Mouse (Mus musculus) kidney, embryonic 14.5 days (tissue): ENCODE data around the gene Csmd2. TPM values are rescaled to one million over a fixed set of nuclear protein-coding genes. Genes with fewer than 3 reads are reported as not detected.

ENCODE experiments used
- ATAC-seq: fragments of 200-750 bp; cut with Nextera tagmentation; 2 replicates; pipeline ENCODE4 v1.8.0; 2017; ENCODE audit warnings: moderate number of reproducible peaks, mild to moderate bottlenecking, moderate TSS enrichment, moderate library complexity; ENCODE audit not compliant: low FRiP score, low TSS enrichment
- H3K27ac ChIP-seq: fragments of 300-500 bp; sonication (generic); 2 replicates; pipeline ENCODE4 v1.5.1; 2014; ENCODE audit warnings: low read depth, mild to moderate bottlenecking, low read length, moderate library complexity, mixed read lengths
- H3K27me3 ChIP-seq: fragments of 300-500 bp; sonication (generic); 2 replicates; pipeline ENCODE4 v1.6.1; 2014; ENCODE audit warnings: mild to moderate bottlenecking, low read length; ENCODE audit not compliant: control insufficient read depth, insufficient read depth
- H3K36me3 ChIP-seq: fragments of 300-500 bp; sonication (generic); 2 replicates; pipeline ENCODE4 v1.6.1; 2014; ENCODE audit warnings: low read length, mixed read lengths; ENCODE audit not compliant: control insufficient read depth, insufficient read depth
- H3K4me1 ChIP-seq: fragments of 300-500 bp; sonication (generic); 2 replicates; pipeline ENCODE4 v1.6.1; 2014; ENCODE audit warnings: low read length, mixed read lengths; ENCODE audit not compliant: control insufficient read depth, insufficient read depth
- H3K4me2 ChIP-seq: fragments of 300-500 bp; sonication (generic); replicated peaks from 2 replicates; pipeline ENCODE4 v1.6.1; 2014; ENCODE audit warnings: low read depth, mild to moderate bottlenecking, low read length
- H3K4me3 ChIP-seq: fragments of 300-500 bp; sonication (generic); 2 replicates; pipeline ENCODE4 v1.5.1; 2014; ENCODE audit warnings: mild to moderate bottlenecking, low read length
- H3K9ac ChIP-seq: fragments of 300-500 bp; sonication (generic); 2 replicates; pipeline ENCODE4 v1.6.1; 2014; ENCODE audit warnings: low read depth, mild to moderate bottlenecking, low read length, moderate library complexity
- H3K9me3 ChIP-seq: fragments of 300-500 bp; sonication (generic); 2 replicates; pipeline ENCODE4 v1.6.1; 2016; ENCODE audit warnings: low read length; ENCODE audit not compliant: control insufficient read depth
- WGBS: fragments of 180-500 bp; shearing (Covaris S2); extraction: QIAGEN DNeasy Blood & Tissue Kit; methylation state at CpG from one replicate; pipeline ENCODE4 v1.1.7; 2014; 5-methylcytosine and 5-hydroxymethylcytosine counted together
- polyA plus RNA-seq: library from polyadenylated mRNA; unstranded; fragments of >200 nt; fragmentation: Nextera tagmentation; extraction: Ambion mirVana; gene quantifications from 2 replicates; pipeline ENCODE4 v1.2.1, GENCODE M21; 2014

Csmd2 gene
- polyA plus RNA-seq, 1 experiment from 2014 or later, result 0.01 TPM

- Histone ChIP-seq H3K36me3 (no peaks in the 10 kb centered on the region), H3K27ac (no peak overlapping the region), H3K27me3 (no peaks in the 10 kb centered on the region), H3K4me3 (no peak overlapping the region), H3K9me3 (no peaks in the 10 kb centered on the region), H3K9ac (no peak overlapping the region), H3K4me2 (no peak overlapping the region), H3K4me1 (no peaks in the 10 kb centered on the region)
- 86% methylated on average over 9 of the region's 9 CpGs for WGBS
- no peak for ATAC-seq
These were observed 342.9 kb downstream of the Csmd2 start for GRCm38 (mm10) chr4:128330519-128330918.

DNA sequence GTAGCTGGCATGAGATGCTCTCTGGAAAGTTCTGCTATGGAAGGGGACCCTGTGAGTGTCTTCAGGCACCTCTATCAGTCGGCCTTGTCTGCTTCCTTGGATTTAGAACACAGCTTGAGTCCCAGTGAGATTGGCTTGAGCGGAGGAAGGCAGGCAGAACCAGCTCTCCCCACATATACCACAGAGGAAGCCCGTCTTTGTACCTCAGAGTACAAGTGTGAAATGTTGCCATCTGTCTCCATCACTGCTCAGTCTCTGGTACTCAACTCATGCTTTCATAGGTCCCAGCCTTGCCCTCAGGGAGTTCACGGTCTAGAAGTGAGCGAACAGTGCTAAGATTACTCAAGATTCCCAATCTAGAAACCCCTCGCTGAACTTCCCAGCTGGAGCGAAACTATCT lies 352.8 kb downstream of the Csmd2 start:
- H3K4me1 ChIP-seq, result no peaks in the 10 kb centered on the region
- no peak overlapping the region for H3K27ac ChIP-seq
- H3K36me3 ChIP-seq, result no peaks in the 10 kb centered on the region
- no peak overlapping the region for H3K4me3 ChIP-seq
- H3K4me2 ChIP-seq, result no peak overlapping the region
- 82% methylated on average over 7 of the region's 7 CpGs for WGBS
- H3K9me3 ChIP-seq, result no peaks in the 10 kb centered on the region
- H3K27me3 ChIP-seq, result no peaks in the 10 kb centered on the region
- no peak for ATAC-seq
- no peak overlapping the region for H3K9ac ChIP-seq

DNA sequence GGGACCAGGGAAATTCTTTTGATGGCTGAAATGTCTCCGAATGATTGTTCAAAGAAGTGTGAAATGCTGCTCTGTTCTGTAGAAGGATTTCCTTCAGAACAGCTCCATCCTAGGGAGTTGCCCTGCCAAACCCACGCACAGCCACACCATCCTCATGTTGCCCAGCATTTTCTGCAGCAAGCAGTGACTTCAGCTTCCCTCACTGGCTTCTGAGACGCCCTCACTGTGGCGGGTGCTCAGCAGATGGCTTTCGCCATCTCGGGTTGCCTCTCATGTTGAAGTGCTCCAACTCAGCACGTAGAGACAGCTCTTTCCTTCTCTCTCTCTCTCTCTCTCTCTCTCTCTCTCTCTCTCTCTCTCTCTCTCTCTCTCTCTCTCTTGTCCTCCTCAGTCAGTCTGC lies 353.7 kb downstream of the Csmd2 start:
- no peaks in the 10 kb centered on the region for H3K27me3 ChIP-seq
- no peaks in the 10 kb centered on the region for H3K9me3 ChIP-seq
- no peak overlapping the region for H3K4me3 ChIP-seq
- WGBS, result 57% methylated on average over 7 of the region's 7 CpGs
- H3K9ac ChIP-seq, result no peak overlapping the region
- no peaks in the 10 kb centered on the region for H3K4me1 ChIP-seq
- no peak overlapping the region for H3K4me2 ChIP-seq
- no peak overlapping the region for H3K27ac ChIP-seq
- ATAC-seq, result no peak
- H3K36me3 ChIP-seq, result no peaks in the 10 kb centered on the region

DNA sequence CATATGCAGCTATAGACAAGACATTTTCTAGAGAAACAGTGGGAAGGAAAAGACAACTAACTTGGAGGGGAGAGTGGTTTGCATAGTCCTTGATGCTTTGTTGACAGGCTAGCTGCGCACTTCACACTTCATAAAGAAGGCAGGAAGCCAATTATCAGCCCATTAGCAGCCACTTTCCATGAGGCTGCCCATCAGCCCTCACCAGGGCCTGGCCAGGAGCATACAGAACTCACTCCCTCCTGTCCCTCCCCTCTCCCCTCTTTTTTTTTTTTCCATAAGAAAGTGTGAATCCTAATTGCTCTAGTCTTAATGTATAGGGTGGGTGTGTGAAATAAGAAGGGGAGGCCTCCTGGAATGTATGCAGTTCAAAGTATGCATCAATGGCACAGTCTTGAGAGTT lies 354.6 kb downstream of the Csmd2 start:
- H3K4me2 ChIP-seq, result no peak overlapping the region
- no peak overlapping the region for H3K4me3 ChIP-seq
- no peaks in the 10 kb centered on the region for H3K27me3 ChIP-seq
- 21% methylated on average over 1 of the region's 1 CpGs for WGBS
- no peak overlapping the region for H3K27ac ChIP-seq
- H3K9ac ChIP-seq, result no peak overlapping the region
- no peaks in the 10 kb centered on the region for H3K4me1 ChIP-seq
- no peaks in the 10 kb centered on the region for H3K9me3 ChIP-seq
- no peaks in the 10 kb centered on the region for H3K36me3 ChIP-seq
- no peak for ATAC-seq

GRCm38 (mm10) chr4:128358751-128359150 lies 371.1 kb downstream of the Csmd2 start:
- Histone ChIP-seq H3K4me2 (no peak overlapping the region), H3K36me3 (no peaks in the 10 kb centered on the region), H3K27ac (no peak overlapping the region), H3K27me3 (no peaks in the 10 kb centered on the region), H3K9ac (no peak overlapping the region), H3K4me3 (no peak overlapping the region), H3K9me3 (peaks cover 3% of the 10 kb centered on the region; the same call in 1 of the 2 replicates), H3K4me1 (no peaks in the 10 kb centered on the region)
- ATAC-seq, result no peak
- 86% methylated on average over 11 of the region's 11 CpGs for WGBS

DNA sequence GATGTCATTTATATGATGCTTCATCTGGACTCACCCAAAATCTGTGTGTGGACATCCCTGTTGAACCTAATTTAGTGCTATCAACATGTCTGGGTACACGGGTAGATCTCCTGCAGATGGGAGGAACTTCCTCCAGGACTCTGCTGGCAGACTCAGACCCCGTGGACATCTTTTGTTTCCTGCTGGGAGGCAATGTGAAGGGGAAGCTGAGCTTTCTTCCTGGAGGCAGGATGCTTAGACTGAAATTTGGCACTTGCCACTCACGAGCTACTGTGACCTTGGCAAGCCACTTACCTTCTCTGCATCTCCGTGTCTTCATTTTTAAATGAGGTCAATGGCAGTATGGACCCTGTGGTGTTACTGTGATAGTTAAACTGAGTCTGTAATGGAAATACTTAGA lies 378.2 kb downstream of the Csmd2 start:
- no peak overlapping the region for H3K27ac ChIP-seq
- no peaks in the 10 kb centered on the region for H3K9me3 ChIP-seq
- H3K4me1 ChIP-seq, result no peaks in the 10 kb centered on the region
- whole genome bisulfite sequencing, result 75% methylated on average over 4 of the region's 4 CpGs
- H3K4me3 ChIP-seq, result no peak overlapping the region
- no peaks in the 10 kb centered on the region for H3K27me3 ChIP-seq
- no peak overlapping the region for H3K4me2 ChIP-seq
- no peaks in the 10 kb centered on the region for H3K36me3 ChIP-seq
- ATAC-seq, result no peak
- H3K9ac ChIP-seq, result no peak overlapping the region

- no peaks in the 10 kb centered on the region for H3K4me1 ChIP-seq
- H3K36me3 ChIP-seq, result no peaks in the 10 kb centered on the region
- no peak overlapping the region for H3K9ac ChIP-seq
- no peak for ATAC-seq
- H3K27me3 ChIP-seq, result no peaks in the 10 kb centered on the region
- H3K9me3 ChIP-seq, result no peaks in the 10 kb centered on the region
- no peak overlapping the region for H3K27ac ChIP-seq
- no peak overlapping the region for H3K4me2 ChIP-seq
- 97% methylated on average over 6 of the region's 6 CpGs for WGBS
- no peak overlapping the region for H3K4me3 ChIP-seq
These were observed 380.4 kb downstream of the Csmd2 start for GRCm38 (mm10) chr4:128368088-128368487.

- H3K27me3 ChIP-seq, result no peaks in the 10 kb centered on the region
- H3K4me1 ChIP-seq, result no peaks in the 10 kb centered on the region
- 61% methylated on average over 6 of the region's 6 CpGs for WGBS
- H3K27ac ChIP-seq, result no peak overlapping the region
- no peaks in the 10 kb centered on the region for H3K9me3 ChIP-seq
- no peak overlapping the region for H3K4me3 ChIP-seq
- H3K36me3 ChIP-seq, result no peaks in the 10 kb centered on the region
- H3K4me2 ChIP-seq, result no peak overlapping the region
- H3K9ac ChIP-seq, result no peak overlapping the region
- ATAC-seq, result no peak
These were observed 384.1 kb downstream of the Csmd2 start for GRCm38 (mm10) chr4:128371766-128372165.

DNA sequence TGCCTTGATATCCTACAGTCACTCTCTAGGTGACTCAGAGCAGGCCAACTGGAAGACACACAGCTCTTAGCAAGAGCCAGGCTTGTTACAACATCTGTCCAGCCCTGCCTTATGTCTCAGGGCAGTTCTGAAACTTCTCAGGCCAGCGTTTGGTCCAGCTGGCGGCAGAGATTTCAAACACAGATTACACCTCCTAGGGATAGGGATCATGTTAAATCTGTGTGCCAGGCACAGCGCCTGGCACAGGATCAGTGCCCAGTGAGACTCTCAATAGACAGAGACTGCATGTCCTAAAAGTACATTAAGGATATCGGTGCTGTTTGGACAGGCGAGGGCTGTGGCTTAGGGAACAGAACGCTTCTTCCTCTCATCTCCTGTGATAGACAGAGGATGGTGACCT lies 385.5 kb downstream of the Csmd2 start:
- H3K36me3 ChIP-seq, result no peaks in the 10 kb centered on the region
- no peak overlapping the region for H3K4me3 ChIP-seq
- H3K9me3 ChIP-seq, result no peaks in the 10 kb centered on the region
- ATAC-seq, result no peak
- no peak overlapping the region for H3K27ac ChIP-seq
- H3K4me1 ChIP-seq, result no peaks in the 10 kb centered on the region
- no peaks in the 10 kb centered on the region for H3K27me3 ChIP-seq
- WGBS, result 67% methylated on average over 6 of the region's 6 CpGs
- H3K9ac ChIP-seq, result no peak overlapping the region
- no peak overlapping the region for H3K4me2 ChIP-seq

GRCm38 (mm10) chr4:128374051-128374450 lies 386.4 kb downstream of the Csmd2 start:
- 85% methylated on average over 5 of the region's 5 CpGs for WGBS
- Histone ChIP-seq H3K27me3 (no peaks in the 10 kb centered on the region), H3K27ac (no peak overlapping the region), H3K9me3 (no peaks in the 10 kb centered on the region), H3K4me2 (no peak overlapping the region), H3K36me3 (no peaks in the 10 kb centered on the region), H3K4me3 (no peak overlapping the region), H3K9ac (no peak overlapping the region), H3K4me1 (no peaks in the 10 kb centered on the region)
- no peak for ATAC-seq
